Mouse (Mus musculus): ENCODE measurements around the gene Noxa1.

Gene Noxa1

GRCm38 (mm10) chr2:25111184-25111791, 16.3 kb upstream of the Noxa1 start:
- H3K27me3 ChIP-seq (ENCODE audit: control insufficient read depth, insufficient read depth, low read length, poor library complexity, severe bottlenecking): no peaks in the 10 kb centered on the region
- no peak for DNase-seq (ENCODE audit: low read depth, low spot score)
- H3K36me3 ChIP-seq (ENCODE audit: control insufficient read depth, insufficient read depth, low read length, poor library complexity, severe bottlenecking): no peaks in the 10 kb centered on the region

- no peaks in the 10 kb centered on the region for H3K36me3 ChIP-seq (ENCODE audit: control insufficient read depth, insufficient read depth, low read length, poor library complexity, severe bottlenecking)
- DNase-seq (ENCODE audit: low read depth, low spot score): no peak
- H3K27me3 ChIP-seq (ENCODE audit: control insufficient read depth, insufficient read depth, low read length, poor library complexity, severe bottlenecking): no peaks in the 10 kb centered on the region
Observed at GRCm38 (mm10) chr2:25110505-25111183, 15.7 kb upstream of the Noxa1 start.

GRCm38 (mm10) chr2:25109487-25109886, 14.5 kb upstream of the Noxa1 start:
- H3K27me3 ChIP-seq (ENCODE audit: control insufficient read depth, insufficient read depth, low read length, poor library complexity, severe bottlenecking): no peaks in the 10 kb centered on the region
- no peak for DNase-seq (ENCODE audit: low read depth, low spot score)
- no peaks in the 10 kb centered on the region for H3K36me3 ChIP-seq (ENCODE audit: control insufficient read depth, insufficient read depth, low read length, poor library complexity, severe bottlenecking)

GRCm38 (mm10) chr2:25106045-25106444, 11.1 kb upstream of the Noxa1 start:
- H3K36me3 ChIP-seq (ENCODE audit: control insufficient read depth, insufficient read depth, low read length, poor library complexity, severe bottlenecking): no peaks in the 10 kb centered on the region
- no peaks in the 10 kb centered on the region for H3K27me3 ChIP-seq (ENCODE audit: control insufficient read depth, insufficient read depth, low read length, poor library complexity, severe bottlenecking)

GRCm38 (mm10) chr2:25104122-25104521, 9.2 kb upstream of the Noxa1 start:
- no peaks in the 10 kb centered on the region for H3K36me3 ChIP-seq (ENCODE audit: control insufficient read depth, insufficient read depth, low read length, poor library complexity, severe bottlenecking)
- DNase-seq (ENCODE audit: low read depth, low spot score): no peak

More at GRCm38 (mm10) chr2:25106045-25106444, 11.1 kb upstream of the Noxa1 start:
- DNase-seq (ENCODE audit: low read depth, low spot score): no peak

GRCm38 (mm10) chr2:25099703-25100102, 4.8 kb upstream of the Noxa1 start:
- H3K27me3 ChIP-seq (ENCODE audit: control insufficient read depth, insufficient read depth, low read length, poor library complexity, severe bottlenecking): no peaks in the 10 kb centered on the region
- no peak for DNase-seq (ENCODE audit: low read depth, low spot score)

More at GRCm38 (mm10) chr2:25104122-25104521, 9.2 kb upstream of the Noxa1 start:
- H3K27me3 ChIP-seq (ENCODE audit: control insufficient read depth, insufficient read depth, low read length, poor library complexity, severe bottlenecking): no peaks in the 10 kb centered on the region

GRCm38 (mm10) chr2:25098956-25099355, 4.0 kb upstream of the Noxa1 start:
- DNase-seq (ENCODE audit: low read depth, low spot score): no peak
- no peaks in the 10 kb centered on the region for H3K27me3 ChIP-seq (ENCODE audit: control insufficient read depth, insufficient read depth, low read length, poor library complexity, severe bottlenecking)

More at GRCm38 (mm10) chr2:25099703-25100102, 4.8 kb upstream of the Noxa1 start:
- H3K36me3 ChIP-seq (ENCODE audit: control insufficient read depth, insufficient read depth, low read length, poor library complexity, severe bottlenecking): no peaks in the 10 kb centered on the region

GRCm38 (mm10) chr2:25098005-25098615, 3.2 kb upstream of the Noxa1 start:
- Histone ChIP-seq H3K36me3 (ENCODE audit: control insufficient read depth, insufficient read depth, low read length, poor library complexity, severe bottlenecking) (no peaks in the 10 kb centered on the region), H3K27me3 (ENCODE audit: control insufficient read depth, insufficient read depth, low read length, poor library complexity, severe bottlenecking) (no peaks in the 10 kb centered on the region)
- no peak for DNase-seq (ENCODE audit: low read depth, low spot score)

More at GRCm38 (mm10) chr2:25098956-25099355, 4.0 kb upstream of the Noxa1 start:
- H3K36me3 ChIP-seq (ENCODE audit: control insufficient read depth, insufficient read depth, low read length, poor library complexity, severe bottlenecking): no peaks in the 10 kb centered on the region

- H3K36me3 ChIP-seq (ENCODE audit: control insufficient read depth, insufficient read depth, low read length, poor library complexity, severe bottlenecking): no peaks in the 10 kb centered on the region
- DNase-seq (ENCODE audit: low read depth, low spot score): no peak
- H3K27me3 ChIP-seq (ENCODE audit: control insufficient read depth, insufficient read depth, low read length, poor library complexity, severe bottlenecking): no peaks in the 10 kb centered on the region
Observed at GRCm38 (mm10) chr2:25094785-25095108, 202 bp downstream of the Noxa1 start.

GRCm38 (mm10) chr2:25088636-25089035, 6.3 kb downstream of the Noxa1 start:
- Histone ChIP-seq H3K27me3 (ENCODE audit: control insufficient read depth, insufficient read depth, low read length, poor library complexity, severe bottlenecking) (no peaks in the 10 kb centered on the region), H3K36me3 (ENCODE audit: control insufficient read depth, insufficient read depth, low read length, poor library complexity, severe bottlenecking) (no peaks in the 10 kb centered on the region)
- no peak for DNase-seq (ENCODE audit: low read depth, low spot score)

GRCm38 (mm10) chr2:25087842-25088241, 7.1 kb downstream of the Noxa1 start:
- no peak for DNase-seq (ENCODE audit: low read depth, low spot score)
- no peaks in the 10 kb centered on the region for H3K36me3 ChIP-seq (ENCODE audit: control insufficient read depth, insufficient read depth, low read length, poor library complexity, severe bottlenecking)
- no peaks in the 10 kb centered on the region for H3K27me3 ChIP-seq (ENCODE audit: control insufficient read depth, insufficient read depth, low read length, poor library complexity, severe bottlenecking)

GRCm38 (mm10) chr2:25085571-25085970, 9.4 kb downstream of the Noxa1 start:
- DNase-seq (ENCODE audit: low read depth, low spot score): no peak

GRCm38 (mm10) chr2:25083697-25084096, 11.3 kb downstream of the Noxa1 start:
- Histone ChIP-seq H3K36me3 (ENCODE audit: control insufficient read depth, insufficient read depth, low read length, poor library complexity, severe bottlenecking) (no peaks in the 10 kb centered on the region), H3K27me3 (ENCODE audit: control insufficient read depth, insufficient read depth, low read length, poor library complexity, severe bottlenecking) (no peaks in the 10 kb centered on the region)
- no peak for DNase-seq (ENCODE audit: low read depth, low spot score)

More at GRCm38 (mm10) chr2:25085571-25085970, 9.4 kb downstream of the Noxa1 start:
- Histone ChIP-seq H3K36me3 (ENCODE audit: control insufficient read depth, insufficient read depth, low read length, poor library complexity, severe bottlenecking) (no peaks in the 10 kb centered on the region), H3K27me3 (ENCODE audit: control insufficient read depth, insufficient read depth, low read length, poor library complexity, severe bottlenecking) (no peaks in the 10 kb centered on the region)

- Histone ChIP-seq H3K27me3 (ENCODE audit: control insufficient read depth, insufficient read depth, low read length, poor library complexity, severe bottlenecking) (no peaks in the 10 kb centered on the region), H3K36me3 (ENCODE audit: control insufficient read depth, insufficient read depth, low read length, poor library complexity, severe bottlenecking) (no peaks in the 10 kb centered on the region)
- DNase-seq (ENCODE audit: low read depth, low spot score): no peak
Observed at GRCm38 (mm10) chr2:25080076-25080475, 14.9 kb downstream of the Noxa1 start, which contains the start of gene Entpd8. TSS of gene Entpd8 (plus strand) at chr2:25080304.

- DNase-seq (ENCODE audit: low read depth, low spot score): no peak
- H3K36me3 ChIP-seq (ENCODE audit: control insufficient read depth, insufficient read depth, low read length, poor library complexity, severe bottlenecking): no peaks in the 10 kb centered on the region
- H3K27me3 ChIP-seq (ENCODE audit: control insufficient read depth, insufficient read depth, low read length, poor library complexity, severe bottlenecking): no peaks in the 10 kb centered on the region
Observed at GRCm38 (mm10) chr2:25078967-25079366, 16.0 kb downstream of the Noxa1 start.

All from splenic B cell, adult 2 months (primary cell).